Mouse (Mus musculus): ENCODE measurements around the gene Tmod4. TPM values are rescaled to one million over a fixed set of nuclear protein-coding genes. Genes with fewer than 3 reads are reported as not detected.

Tmod4 gene
- polyA plus RNA-seq, 1 experiment = 2.5 TPM

GRCm38 (mm10) chr3:95140795-95141194 lies 16.5 kb downstream of the Tmod4 start:
- Histone ChIP-seq H3K27me3 (ENCODE audit: control insufficient read depth, insufficient read depth, insufficient read length) (no peaks in the 10 kb centered on the region), H3ac (ENCODE audit: control insufficient read depth, insufficient read length) (no peak overlapping the region), H3K4me2 (ENCODE audit: low read depth) (no peak overlapping the region), H3K79me2 (ENCODE audit: control insufficient read depth, insufficient read depth) (peaks cover 5% of the 10 kb centered on the region), H3K4me3 (no peak overlapping the region), H3K36me3 (ENCODE audit: control insufficient read depth, insufficient read depth) (no peaks in the 10 kb centered on the region)
- no peak for TF ChIP-seq MAX (IDR thresholded peaks at IDR 0.05; ENCODE audit: low read depth)
- no peak for TF ChIP-seq CEBPB (IDR thresholded peaks at IDR 0.05; ENCODE audit: insufficient read depth, poor library complexity, severe bottlenecking)
- TF ChIP-seq E2F4 (IDR thresholded peaks at IDR 0.05; ENCODE audit: insufficient read depth) = no peak
- TF ChIP-seq REST (IDR thresholded peaks at IDR 0.05; ENCODE audit: insufficient read depth, insufficient read length) = no peak
- TF ChIP-seq TCF12 (IDR thresholded peaks at IDR 0.05; ENCODE audit: insufficient read depth, poor library complexity, severe bottlenecking) = no peak
- TF ChIP-seq SRF (IDR thresholded peaks at IDR 0.05; ENCODE audit: control insufficient read depth, insufficient read length, low read depth) = no peak
- no peak for TF ChIP-seq MYOD1 (IDR thresholded peaks at IDR 0.05; ENCODE audit: control insufficient read depth in 1 of 3, insufficient read length in 2 of 3, low read depth in 2 of 3)
- TF ChIP-seq MYOG (IDR thresholded peaks at IDR 0.05; ENCODE audit: control insufficient read depth in 1 of 3, insufficient read depth in 1 of 3, insufficient read length in 2 of 3, low read depth in 2 of 3) = no peak

GRCm38 (mm10) chr3:95141474-95141873 lies 17.2 kb downstream of the Tmod4 start:
- no peak overlapping the region for H3K4me2 ChIP-seq (ENCODE audit: low read depth)
- H3ac ChIP-seq (ENCODE audit: control insufficient read depth, insufficient read length) = no peak overlapping the region
- TF ChIP-seq MYOD1 (IDR thresholded peaks at IDR 0.05; ENCODE audit: control insufficient read depth in 1 of 3, insufficient read length in 2 of 3, low read depth in 2 of 3) (no peak), TCF3 (IDR thresholded peaks at IDR 0.05; ENCODE audit: insufficient read length, low read depth) (no peak), MYOG (IDR thresholded peaks at IDR 0.05; ENCODE audit: control insufficient read depth in 1 of 3, insufficient read depth in 1 of 3, insufficient read length in 2 of 3, low read depth in 2 of 3) (no peak), E2F4 (IDR thresholded peaks at IDR 0.05; ENCODE audit: insufficient read depth) (no peak), SRF (IDR thresholded peaks at IDR 0.05; ENCODE audit: control insufficient read depth, insufficient read length, low read depth) (no peak), USF1 (IDR thresholded peaks at IDR 0.05; ENCODE audit: low read depth) (no peak), TCF12 (IDR thresholded peaks at IDR 0.05; ENCODE audit: insufficient read depth, poor library complexity, severe bottlenecking) (no peak), POLR2A (IDR thresholded peaks at IDR 0.05; ENCODE audit: insufficient read length, low read depth) (no peak), MAX (IDR thresholded peaks at IDR 0.05; ENCODE audit: low read depth) (no peak), CEBPB (IDR thresholded peaks at IDR 0.05; ENCODE audit: insufficient read depth, poor library complexity, severe bottlenecking) (no peak), POLR2AphosphoS2 (IDR thresholded peaks at IDR 0.05; ENCODE audit: insufficient read length, low read depth) (no peak), REST (IDR thresholded peaks at IDR 0.05; ENCODE audit: insufficient read depth, insufficient read length) (no peak)
- no peaks in the 10 kb centered on the region for H3K79me2 ChIP-seq (ENCODE audit: control insufficient read depth, insufficient read depth)
- H3K27me3 ChIP-seq (ENCODE audit: control insufficient read depth, insufficient read depth, insufficient read length) = no peaks in the 10 kb centered on the region
- no peak overlapping the region for H3K4me3 ChIP-seq
- H3K36me3 ChIP-seq (ENCODE audit: control insufficient read depth, insufficient read depth) = no peaks in the 10 kb centered on the region

DNA sequence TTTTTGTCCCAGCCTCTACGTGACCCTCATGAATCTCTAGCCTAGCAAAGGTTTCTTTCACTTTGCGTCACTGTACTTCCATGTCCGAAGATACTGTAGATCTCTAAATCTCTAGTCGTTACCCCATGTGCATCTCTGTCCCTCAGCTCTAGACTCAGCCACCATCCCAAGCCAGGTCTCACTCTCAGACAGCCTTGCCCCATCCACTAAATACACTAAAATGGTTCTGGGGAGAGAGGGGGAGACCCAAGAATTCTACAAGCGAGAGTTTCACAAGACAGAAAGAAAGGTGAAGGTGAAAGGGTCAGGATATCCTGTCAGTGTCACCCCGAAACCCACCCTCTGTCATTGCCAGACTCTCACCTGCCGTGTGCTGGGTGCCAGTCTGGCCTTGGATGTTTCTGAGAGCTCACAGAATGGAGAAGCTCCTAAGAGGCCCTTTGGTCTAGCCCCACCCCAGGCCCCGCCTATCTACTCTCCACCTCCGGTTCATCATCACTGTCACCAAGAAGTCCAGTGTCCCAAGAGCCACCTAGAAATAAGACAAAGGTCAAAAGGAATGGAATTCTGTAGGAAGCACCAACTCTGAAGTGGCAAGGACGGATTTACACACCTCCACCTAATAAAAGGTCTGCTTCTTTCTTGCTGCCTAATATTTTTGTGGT lies 17.8 kb downstream of the Tmod4 start, which contains the start of gene Tnfaip8l2:
Gene Tnfaip8l2, minus strand, starts transcription at position 409 of the 665 bp plus-strand sequence.
- no peak within 1 kb of the TSS for H3K4me3 ChIP-seq
- H3ac ChIP-seq (ENCODE audit: control insufficient read depth, insufficient read length) = no peak within 1 kb of the TSS
- no peak within 1 kb of the TSS for H3K4me2 ChIP-seq (ENCODE audit: low read depth)
- no peaks in the 10 kb centered on the region for H3K27me3 ChIP-seq (ENCODE audit: control insufficient read depth, insufficient read depth, insufficient read length)
- H3K79me2 ChIP-seq (ENCODE audit: control insufficient read depth, insufficient read depth) = no peaks in the 10 kb centered on the region
- no peak for TF ChIP-seq POLR2AphosphoS2 (IDR thresholded peaks at IDR 0.05; ENCODE audit: insufficient read length, low read depth)
- no peaks in the 10 kb centered on the region for H3K36me3 ChIP-seq (ENCODE audit: control insufficient read depth, insufficient read depth)

DNA sequence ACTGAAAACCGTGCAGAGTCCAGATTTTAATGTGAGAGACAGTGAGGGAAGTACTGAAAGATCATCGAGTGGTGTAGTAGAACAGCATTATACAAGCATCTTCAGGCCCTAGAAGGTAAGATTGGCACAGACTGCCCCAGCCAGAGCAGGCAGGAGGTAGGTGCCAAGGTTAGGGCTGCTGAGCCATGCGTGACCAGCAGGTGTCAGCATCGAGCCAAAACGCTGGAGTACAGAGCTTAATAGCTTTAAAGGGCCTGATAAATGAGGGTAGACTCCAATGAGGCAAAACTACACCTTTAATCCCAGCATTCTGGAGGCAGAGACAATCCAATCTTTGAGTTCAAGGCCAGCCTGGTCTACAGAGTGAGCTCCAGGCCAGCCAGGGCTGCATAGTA lies 18.3 kb downstream of the Tmod4 start:
- Histone ChIP-seq H3K36me3 (ENCODE audit: control insufficient read depth, insufficient read depth) (no peaks in the 10 kb centered on the region), H3K79me2 (ENCODE audit: control insufficient read depth, insufficient read depth) (no peaks in the 10 kb centered on the region), H3K4me3 (no peak overlapping the region), H3ac (ENCODE audit: control insufficient read depth, insufficient read length) (no peak overlapping the region), H3K4me2 (ENCODE audit: low read depth) (no peak overlapping the region), H3K27me3 (ENCODE audit: control insufficient read depth, insufficient read depth, insufficient read length) (no peaks in the 10 kb centered on the region)
- TF ChIP-seq TCF3 (IDR thresholded peaks at IDR 0.05; ENCODE audit: insufficient read length, low read depth) (no peak), E2F4 (IDR thresholded peaks at IDR 0.05; ENCODE audit: insufficient read depth) (no peak), MYOD1 (IDR thresholded peaks at IDR 0.05; ENCODE audit: control insufficient read depth in 1 of 3, insufficient read length in 2 of 3, low read depth in 2 of 3) (no peak), MYOG (IDR thresholded peaks at IDR 0.05; ENCODE audit: control insufficient read depth in 1 of 3, insufficient read depth in 1 of 3, insufficient read length in 2 of 3, low read depth in 2 of 3) (no peak), MAX (IDR thresholded peaks at IDR 0.05; ENCODE audit: low read depth) (no peak), USF1 (IDR thresholded peaks at IDR 0.05; ENCODE audit: low read depth) (no peak), CEBPB (IDR thresholded peaks at IDR 0.05; ENCODE audit: insufficient read depth, poor library complexity, severe bottlenecking) (no peak), SRF (IDR thresholded peaks at IDR 0.05; ENCODE audit: control insufficient read depth, insufficient read length, low read depth) (no peak), POLR2AphosphoS2 (IDR thresholded peaks at IDR 0.05; ENCODE audit: insufficient read length, low read depth) (no peak), TCF12 (IDR thresholded peaks at IDR 0.05; ENCODE audit: insufficient read depth, poor library complexity, severe bottlenecking) (no peak), REST (IDR thresholded peaks at IDR 0.05; ENCODE audit: insufficient read depth, insufficient read length) (no peak), POLR2A (IDR thresholded peaks at IDR 0.05; ENCODE audit: insufficient read length, low read depth) (no peak)

DNA sequence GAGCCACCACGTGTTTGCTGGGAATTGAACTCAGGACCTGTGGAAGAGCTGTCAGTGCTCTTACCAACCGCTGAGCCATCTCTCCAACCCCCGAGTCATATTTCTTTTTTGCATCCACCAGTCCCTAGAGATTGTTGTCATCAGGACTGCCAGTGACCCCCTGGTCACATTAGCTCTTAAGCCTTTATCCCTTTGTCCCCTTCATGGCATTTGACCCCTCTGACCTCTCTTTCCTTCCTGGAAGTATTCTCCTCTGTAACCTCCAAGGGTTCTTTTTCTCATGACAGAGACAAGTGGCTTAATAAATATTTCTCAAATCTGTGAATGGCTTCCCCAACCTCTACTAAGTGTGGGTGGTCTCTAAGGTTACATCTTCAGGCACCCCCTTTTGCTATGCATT lies 23.6 kb downstream of the Tmod4 start:
- no peak overlapping the region for H3K4me2 ChIP-seq (ENCODE audit: low read depth)
- no peak overlapping the region for H3K4me3 ChIP-seq
- TF ChIP-seq TCF12 (IDR thresholded peaks at IDR 0.05; ENCODE audit: insufficient read depth, poor library complexity, severe bottlenecking) (no peak), CEBPB (IDR thresholded peaks at IDR 0.05; ENCODE audit: insufficient read depth, poor library complexity, severe bottlenecking) (no peak)
- H3K27me3 ChIP-seq (ENCODE audit: control insufficient read depth, insufficient read depth, insufficient read length) = no peaks in the 10 kb centered on the region
- H3K79me2 ChIP-seq (ENCODE audit: control insufficient read depth, insufficient read depth) = no peaks in the 10 kb centered on the region
- no peak overlapping the region for H3ac ChIP-seq (ENCODE audit: control insufficient read depth, insufficient read length)
- H3K36me3 ChIP-seq (ENCODE audit: control insufficient read depth, insufficient read depth) = no peaks in the 10 kb centered on the region

Data from myocyte (in vitro differentiated cells).